Mouse (Mus musculus) CD8-positive naive resting alpha-beta T cell, adult 2 months (primary cell): ENCODE data around the gene Slc22a22.
"Not testable (repeated sequence)": the region's sequence is repeated elsewhere in the genome, so short reads cannot be mapped to it uniquely, and the experiment has no call there.

Source experiments
- DNase-seq, 2 experiments: peaks; one replicate each; pipeline ENCODE4 v3.0.0; 2022; ENCODE audit warnings: low read depth in 2 of 2, low spot score in 2 of 2

Gene Slc22a22

GRCm38 (mm10) chr15:57394053-57394452 lies 83.4 kb downstream of the Slc22a22 start:
- no peak for DNase-seq

GRCm38 (mm10) chr15:57380381-57380780 lies 97.0 kb downstream of the Slc22a22 start:
- DNase-seq = no peak

GRCm38 (mm10) chr15:57366446-57366845 lies 111.0 kb downstream of the Slc22a22 start:
- DNase-seq = no peak

GRCm38 (mm10) chr15:57355278-57355677 lies 122.1 kb downstream of the Slc22a22 start:
- no peak for DNase-seq

GRCm38 (mm10) chr15:57340499-57340898 lies 136.9 kb downstream of the Slc22a22 start:
- DNase-seq = no peak

- no peak for DNase-seq
Measured at GRCm38 (mm10) chr15:57331326-57331725, 146.1 kb downstream of the Slc22a22 start.

GRCm38 (mm10) chr15:57318001-57318400 lies 159.4 kb downstream of the Slc22a22 start:
- DNase-seq = no peak

- DNase-seq = no peak
Measured at GRCm38 (mm10) chr15:57316486-57316885, 160.9 kb downstream of the Slc22a22 start.

GRCm38 (mm10) chr15:57302710-57303109 lies 174.7 kb downstream of the Slc22a22 start:
- no peak for DNase-seq

- no peak for DNase-seq
Measured at GRCm38 (mm10) chr15:57278505-57278904, 198.9 kb downstream of the Slc22a22 start.

- DNase-seq = no peak
Measured at GRCm38 (mm10) chr15:57276411-57276810, 201.0 kb downstream of the Slc22a22 start.

GRCm38 (mm10) chr15:57240061-57240460 lies 237.4 kb downstream of the Slc22a22 start:
- not testable (repeated sequence) for DNase-seq

- no peak for DNase-seq
Measured at GRCm38 (mm10) chr15:57230439-57230838, 247.0 kb downstream of the Slc22a22 start.

- no peak for DNase-seq
Measured at GRCm38 (mm10) chr15:57205315-57205714, 272.1 kb downstream of the Slc22a22 start.

- DNase-seq = no peak
Measured at GRCm38 (mm10) chr15:57204444-57204930, 272.9 kb downstream of the Slc22a22 start.
